Mouse (Mus musculus): ENCODE data around the gene Bmp3. TPM values are rescaled to one million over a fixed set of nuclear protein-coding genes. Genes with fewer than 3 reads are reported as not detected.

The Bmp3 gene
- under 1 TPM in 1 of 3 experiments, not detected in 2; 0.08 TPM for polyA plus RNA-seq (2017; shearing (Covaris generic))

DNA sequence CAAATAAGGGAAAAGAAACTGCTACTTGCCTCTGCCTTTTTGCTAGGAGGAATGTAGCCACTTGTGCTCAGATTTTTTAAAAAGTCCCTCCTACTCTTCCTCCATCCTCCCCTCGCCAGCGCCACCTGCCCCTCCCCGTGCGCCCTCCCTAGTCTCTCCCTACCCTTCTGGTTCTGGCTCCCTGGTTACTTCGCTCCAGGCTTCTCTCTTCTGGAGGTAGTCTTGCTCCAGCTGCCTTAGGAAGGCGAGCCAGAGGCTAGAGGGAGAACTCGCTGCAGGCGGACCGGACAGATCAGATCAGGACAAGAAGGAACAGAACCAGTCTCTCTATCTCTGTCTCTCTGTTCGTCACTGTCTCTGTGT, at the start of gene Bmp3:
Gene Bmp3, plus strand, starts transcription at position 152 of the 363 bp plus-strand sequence.
- no peak for ATAC-seq

- ATAC-seq, result no peak
These were observed 49.5 kb upstream of the Bmp3 start for GRCm38 (mm10) chr5:98804761-98805160.

GRCm38 (mm10) chr5:98806492-98806891, 47.7 kb upstream of the Bmp3 start:
- ATAC-seq, result no peak

DNA sequence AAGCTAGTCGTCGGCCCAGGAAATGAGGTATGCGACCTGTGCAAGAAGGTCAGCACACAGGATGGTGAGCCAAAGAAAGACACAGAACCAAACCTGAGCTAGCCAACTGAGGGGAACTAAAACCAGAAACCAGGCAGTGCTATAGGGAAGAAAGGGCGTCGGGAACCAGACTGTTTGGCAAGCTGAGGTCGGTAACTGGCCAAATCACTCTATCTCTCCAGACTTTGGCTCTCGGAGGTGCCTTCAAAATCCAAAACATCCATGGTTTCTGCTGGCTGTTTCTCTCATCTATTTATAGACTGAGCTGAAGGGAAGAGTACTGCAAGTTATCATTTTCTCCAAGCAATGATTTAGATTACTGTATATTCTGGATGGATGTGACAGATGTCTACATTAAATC, 47.2 kb upstream of the Bmp3 start:
- no peak for ATAC-seq

DNA sequence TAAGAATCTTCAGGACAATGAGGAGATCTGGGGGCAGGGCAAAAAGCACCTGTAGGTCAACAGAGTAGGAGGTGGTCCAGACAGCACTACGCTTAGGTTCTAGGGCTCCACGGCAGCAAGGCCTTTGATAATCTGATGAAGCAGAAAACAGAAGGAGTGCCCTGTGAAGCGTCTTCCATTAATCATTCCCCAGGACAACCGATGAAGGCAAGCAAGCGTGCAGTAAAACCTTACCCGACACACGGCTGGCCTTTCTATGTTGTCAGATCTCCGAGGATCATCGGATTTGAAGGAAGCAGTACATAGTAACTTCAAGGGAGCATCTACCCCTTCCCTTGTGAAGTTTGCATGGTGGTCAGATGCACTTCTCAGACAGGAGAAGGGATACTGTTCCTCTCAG, 46.3 kb upstream of the Bmp3 start:
- ATAC-seq, result no peak

- ATAC-seq, result no peak
These were observed 41.8 kb upstream of the Bmp3 start for GRCm38 (mm10) chr5:98812380-98812779.

DNA sequence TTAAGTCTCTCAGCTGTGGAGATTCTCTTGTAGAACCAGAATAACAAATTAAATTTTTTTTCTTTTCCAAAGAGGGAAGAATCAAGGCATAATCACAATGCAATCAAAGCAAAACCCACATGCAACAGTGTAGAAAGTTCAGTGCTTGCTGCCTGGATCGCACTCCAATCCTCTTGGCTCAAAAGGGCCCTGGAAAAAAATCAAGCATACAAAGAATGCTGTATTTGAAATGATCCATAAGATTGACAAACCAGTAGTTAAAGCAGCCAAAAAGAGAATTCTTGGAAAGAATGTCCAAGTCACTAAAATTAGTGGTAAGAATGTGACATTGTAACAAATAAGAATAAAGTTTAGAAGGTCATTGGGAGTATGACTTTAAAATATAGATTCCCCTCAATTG, 38.9 kb upstream of the Bmp3 start:
- ATAC-seq, result no peak

- no peak for ATAC-seq
These were observed 20.5 kb upstream of the Bmp3 start for GRCm38 (mm10) chr5:98833760-98834159.

DNA sequence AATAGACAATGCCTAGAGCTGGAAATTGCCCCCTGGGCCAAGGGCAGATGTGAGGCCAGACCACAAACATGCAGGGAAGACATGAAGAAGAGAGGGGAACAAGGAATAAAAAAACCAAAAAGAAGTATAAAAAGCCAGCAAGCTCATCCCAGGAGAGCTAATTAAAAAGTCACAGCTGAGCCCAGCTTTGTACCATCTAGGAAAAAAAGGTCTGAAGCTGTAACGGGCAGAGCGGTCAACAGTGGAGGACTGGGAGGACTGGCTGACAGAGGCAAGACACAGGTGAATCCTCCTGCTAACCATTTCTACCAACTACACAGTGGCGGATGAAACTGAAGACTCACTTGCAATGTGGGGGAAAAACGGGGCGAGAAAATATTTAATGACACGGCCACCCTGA, 19.9 kb upstream of the Bmp3 start:
- ATAC-seq, result no peak

DNA sequence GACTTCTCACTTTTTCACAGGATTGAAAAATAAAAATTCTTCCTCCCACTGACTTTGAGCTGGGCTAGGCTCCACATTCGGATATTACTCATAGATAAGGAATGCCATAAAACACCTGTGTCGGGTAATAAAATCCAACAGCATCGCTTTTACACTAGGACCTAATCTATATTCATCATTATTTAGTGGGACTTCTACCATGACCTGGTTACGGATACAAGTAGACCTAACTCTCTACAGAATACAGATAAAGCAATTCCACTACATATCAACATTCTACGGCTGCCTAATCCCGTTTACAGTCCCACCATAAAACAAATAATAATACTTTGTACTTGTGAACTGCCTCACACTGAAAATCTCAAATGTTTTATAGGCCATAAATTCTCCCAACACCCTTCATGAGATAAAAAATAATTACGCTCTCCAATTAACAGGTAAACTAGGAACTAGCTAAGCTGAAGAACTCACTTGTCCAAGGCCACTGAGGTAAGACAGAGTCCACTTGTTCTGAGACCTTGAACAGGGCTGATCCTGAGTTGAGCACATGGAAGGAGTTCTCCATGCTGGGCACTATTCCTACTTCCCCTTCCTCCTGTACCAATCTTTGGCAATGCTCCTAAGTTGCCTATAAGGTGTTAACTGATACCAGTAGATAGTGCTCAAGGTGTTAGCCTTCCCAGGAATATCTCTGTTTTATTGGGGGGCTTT, 11.5 kb upstream of the Bmp3 start:
- no peak for ATAC-seq

- ATAC-seq, result no peak
These were observed 9.6 kb upstream of the Bmp3 start for GRCm38 (mm10) chr5:98844664-98845063.

DNA sequence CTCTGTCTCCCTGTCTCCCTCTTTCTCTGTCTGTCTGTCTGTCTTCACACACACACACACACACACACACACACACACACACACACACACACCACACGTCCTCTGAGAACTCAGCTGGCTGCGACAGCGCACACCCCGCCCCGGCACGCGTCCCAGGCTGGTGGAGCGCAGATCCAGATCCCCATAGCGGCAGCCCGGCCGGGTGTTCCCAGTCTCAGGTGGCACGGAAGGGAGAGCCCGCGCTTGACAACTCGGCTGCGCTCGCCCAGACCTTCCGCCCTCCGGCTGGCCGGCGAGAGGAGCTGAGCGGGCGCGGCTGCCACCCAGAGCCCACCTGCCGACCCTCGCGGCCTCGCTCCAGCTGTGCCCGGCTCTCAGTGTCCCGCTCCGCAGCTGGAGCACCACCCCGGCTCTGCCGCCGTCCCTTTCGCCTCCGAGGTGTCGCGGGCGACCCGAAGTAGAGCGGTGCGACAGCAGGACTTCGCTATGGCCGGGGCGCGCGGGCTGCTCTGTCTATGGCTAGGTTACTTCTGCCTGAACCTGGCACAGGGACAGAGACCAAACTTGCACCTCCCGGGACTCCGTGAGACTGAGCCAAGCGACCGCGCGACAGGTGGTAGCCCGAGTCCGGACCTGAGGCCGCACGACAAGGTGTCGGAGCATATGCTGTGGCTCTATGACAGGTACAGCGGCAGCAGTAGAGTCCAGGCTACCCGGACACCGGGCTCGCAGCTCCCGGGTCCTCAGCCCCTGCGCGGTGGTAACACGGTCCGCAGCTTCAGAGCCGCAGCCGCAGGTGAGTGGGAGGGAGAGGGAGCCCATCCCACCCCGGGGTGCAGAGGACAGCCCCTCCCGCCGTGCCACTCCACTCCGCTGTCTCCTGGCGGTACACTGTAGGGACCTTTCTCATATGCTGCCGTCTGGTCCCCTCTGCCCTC, 681 bp downstream of the Bmp3 start:
- ATAC-seq, result no peak

- ATAC-seq, result no peak
These were observed 1.5 kb downstream of the Bmp3 start for GRCm38 (mm10) chr5:98855741-98856140.

DNA sequence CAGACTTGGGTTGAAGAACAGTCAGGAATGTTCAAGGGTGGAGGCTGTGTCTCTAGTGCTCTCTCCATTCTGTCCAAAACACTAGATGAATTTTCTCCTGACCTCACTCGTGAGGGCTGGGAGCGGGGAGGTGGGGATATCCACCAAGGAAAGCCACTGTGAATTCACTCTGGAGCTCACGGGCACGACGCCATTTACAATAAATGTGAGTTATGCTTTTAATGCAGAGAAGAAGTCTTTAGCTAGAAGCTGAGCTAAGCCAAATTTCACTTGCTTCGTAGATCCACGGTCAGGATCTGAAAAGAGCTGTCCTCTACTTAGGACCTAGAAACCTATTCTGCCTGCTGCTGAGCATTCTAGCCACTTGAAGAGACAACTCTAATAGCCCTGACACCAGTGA, 2.1 kb downstream of the Bmp3 start:
- ATAC-seq, result no peak

DNA sequence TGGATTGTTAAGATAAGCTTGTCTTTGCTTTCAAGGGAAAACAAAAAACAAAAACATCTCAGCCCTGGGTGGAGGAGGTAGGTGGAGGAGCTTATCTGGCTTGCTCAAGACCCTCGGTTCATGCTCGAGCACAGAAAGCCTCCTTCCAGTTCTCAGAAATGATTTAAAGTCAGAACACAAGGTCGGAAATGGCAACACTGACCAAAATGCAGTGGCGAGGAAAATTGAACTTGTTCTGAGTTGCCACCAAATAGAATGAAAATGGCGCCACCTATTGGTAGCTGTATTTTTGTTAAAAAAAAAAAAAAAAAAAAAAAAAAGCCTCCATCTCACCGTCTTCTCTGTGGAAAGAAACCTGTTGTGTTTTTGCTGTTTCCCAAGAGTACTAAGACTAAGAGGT, 9.7 kb downstream of the Bmp3 start:
- ATAC-seq, result no peak

DNA sequence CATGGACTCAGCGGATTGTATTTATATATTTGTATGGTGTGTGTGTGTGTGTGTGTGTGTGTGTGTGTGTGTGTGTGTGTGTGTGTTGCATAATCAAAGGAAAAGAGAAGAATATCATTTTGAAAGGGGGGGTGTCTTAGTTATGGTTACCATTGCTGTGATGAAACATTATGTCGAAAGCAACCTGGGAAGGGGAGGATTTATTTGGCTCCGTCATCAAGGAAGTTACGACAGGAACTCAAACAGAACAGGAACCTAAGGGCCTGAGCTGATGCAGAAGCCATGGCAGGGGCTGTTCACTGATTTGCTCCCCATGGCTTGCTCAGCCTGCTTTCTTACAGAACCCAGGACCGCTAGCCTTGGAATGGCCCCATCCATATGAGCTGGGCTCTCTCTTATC, 10.9 kb downstream of the Bmp3 start:
- ATAC-seq, result no peak

DNA sequence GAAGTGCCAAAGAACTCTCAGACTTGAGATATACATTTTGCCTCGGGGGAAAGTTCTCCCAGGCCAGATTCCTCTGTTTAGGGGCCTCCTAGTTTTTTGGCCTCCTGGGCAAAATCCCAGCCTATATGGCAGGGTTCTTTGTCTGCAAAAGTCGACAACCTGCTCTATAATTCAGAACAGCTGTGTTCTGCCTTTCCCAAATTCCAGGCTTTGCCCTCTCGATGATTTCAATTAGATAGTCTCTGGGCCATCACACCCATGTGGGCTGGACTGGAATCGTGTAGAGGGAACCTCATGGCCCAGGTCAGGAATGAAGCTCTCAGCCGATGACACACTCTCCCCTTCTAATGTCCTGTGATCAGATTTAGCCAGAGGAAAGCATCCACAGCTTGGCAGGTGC, 21.8 kb downstream of the Bmp3 start:
- ATAC-seq, result no peak

GRCm38 (mm10) chr5:98878891-98879290, 24.7 kb downstream of the Bmp3 start:
- no peak for ATAC-seq

- no peak for ATAC-seq
These were observed 27.9 kb downstream of the Bmp3 start for GRCm38 (mm10) chr5:98882096-98882495.

GRCm38 (mm10) chr5:98890544-98891050, 36.4 kb downstream of the Bmp3 start:
- no peak for ATAC-seq

DNA sequence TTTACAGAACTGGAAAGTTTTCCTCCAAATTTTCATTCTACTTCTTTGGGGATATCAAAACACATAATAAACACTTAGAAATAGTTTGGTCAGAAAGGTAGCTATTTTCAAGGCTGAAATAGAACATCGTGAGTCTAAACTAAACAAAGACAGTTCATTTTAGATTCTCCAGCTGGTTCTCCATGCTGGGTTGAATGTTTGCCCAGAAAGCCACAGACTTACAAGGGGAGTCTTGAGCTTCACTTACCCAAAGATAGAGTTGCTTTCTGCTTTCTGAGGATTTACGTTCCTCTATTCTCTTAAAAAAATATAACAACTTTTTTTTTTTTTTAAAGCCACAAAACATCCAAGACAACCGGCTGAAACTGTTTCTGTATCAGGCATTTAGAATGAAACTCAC, 40.1 kb downstream of the Bmp3 start:
- no peak for ATAC-seq

DNA sequence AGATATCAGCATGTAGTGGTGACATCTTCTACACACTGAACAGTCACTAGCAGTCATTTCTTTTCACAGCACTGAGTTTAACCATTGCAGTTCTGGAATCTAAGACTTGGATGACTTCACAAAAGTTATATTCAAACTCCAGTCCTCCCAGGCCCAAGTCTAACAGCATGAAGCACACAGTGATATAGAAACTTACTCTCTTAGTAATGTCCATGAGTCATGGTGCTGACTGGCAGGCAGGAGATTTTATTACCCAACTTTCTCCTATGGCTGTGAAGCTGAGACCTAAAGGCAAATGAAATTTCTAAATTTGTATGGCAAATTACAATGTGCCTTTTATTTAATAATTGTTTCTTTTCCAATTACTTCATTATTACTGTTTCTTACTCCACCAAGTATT, 43.7 kb downstream of the Bmp3 start:
- no peak for ATAC-seq

DNA sequence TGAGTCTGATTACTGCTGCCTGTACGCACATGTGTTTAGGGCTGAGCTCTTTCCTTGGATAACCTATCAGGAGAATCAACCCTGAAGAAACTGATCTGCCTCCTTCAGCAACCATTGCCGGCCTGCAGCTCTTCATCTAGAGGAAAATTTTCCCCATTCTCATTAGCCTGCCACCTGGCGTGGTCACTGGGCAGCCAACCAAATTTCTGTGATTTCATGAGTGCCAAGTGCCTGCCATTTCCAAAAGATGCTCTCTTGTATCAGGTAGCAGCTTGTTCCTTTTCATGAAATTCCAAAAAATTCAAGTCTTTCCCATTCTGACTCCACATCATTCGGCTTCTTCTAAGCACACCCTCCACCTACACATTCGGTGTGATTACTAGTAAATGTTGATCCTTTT, 46.7 kb downstream of the Bmp3 start:
- no peak for ATAC-seq

DNA sequence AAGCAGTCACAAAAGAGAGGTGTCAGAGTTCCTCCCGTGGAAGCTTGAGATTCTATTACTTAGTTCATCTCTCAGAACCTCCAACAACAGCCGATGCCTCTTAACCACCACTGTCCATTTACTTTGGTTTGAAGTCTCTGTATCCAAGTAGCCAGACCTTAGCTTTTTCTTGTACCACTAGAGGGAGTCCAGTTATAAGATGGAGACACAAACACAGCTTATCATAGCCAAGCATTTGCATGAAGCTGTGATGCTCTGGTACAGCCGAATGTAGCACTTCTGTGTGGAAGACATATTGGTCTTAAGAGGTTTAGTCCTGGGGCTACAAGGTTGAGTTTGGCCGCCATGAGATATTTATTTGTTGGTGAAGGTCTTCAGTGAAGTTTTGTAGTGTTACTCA, 48.1 kb downstream of the Bmp3 start:
- ATAC-seq, result no peak
